Mouse (Mus musculus) hindbrain, embryonic 13.5 days (tissue): ENCODE data around the gene Rnf216. TPM values are rescaled to one million over a fixed set of nuclear protein-coding genes. Genes with fewer than 3 reads are reported as not detected.

Experiments
- ATAC-seq: fragments of 200-750 bp; cut with Nextera tagmentation; 2 replicates; pipeline ENCODE4 v1.8.0; 2017; ENCODE audit warnings: moderate TSS enrichment; ENCODE audit not compliant: low FRiP score
- H3K27ac ChIP-seq: fragments of 300-500 bp; sonication (generic); 2 replicates; pipeline ENCODE4 v1.5.1; 2015; ENCODE audit warnings: inconsistent platforms, mild to moderate bottlenecking, moderate library complexity
- H3K27me3 ChIP-seq: fragments of 300-500 bp; sonication (generic); 2 replicates; pipeline ENCODE4 v1.6.1; 2015; ENCODE audit warnings: mild to moderate bottlenecking, inconsistent platforms
- H3K36me3 ChIP-seq: fragments of 300-500 bp; sonication (generic); 2 replicates; pipeline ENCODE4 v1.6.1; 2015; ENCODE audit warnings: mild to moderate bottlenecking, inconsistent platforms
- H3K4me1 ChIP-seq: fragments of 300-500 bp; sonication (generic); replicated peaks from 2 replicates; pipeline ENCODE4 v1.6.1; 2015; ENCODE audit warnings: inconsistent platforms
- H3K4me2 ChIP-seq: fragments of 300-500 bp; sonication (generic); 2 replicates; pipeline ENCODE4 v1.6.1; 2015; ENCODE audit warnings: inconsistent platforms, mild to moderate bottlenecking, moderate library complexity
- H3K4me3 ChIP-seq: fragments of 300-500 bp; sonication (generic); 2 replicates; pipeline ENCODE4 v1.5.1; 2015; ENCODE audit warnings: mild to moderate bottlenecking, inconsistent platforms
- H3K9ac ChIP-seq: fragments of 300-500 bp; sonication (generic); 2 replicates; pipeline ENCODE4 v1.6.1; 2015; ENCODE audit warnings: mild to moderate bottlenecking, inconsistent platforms
- H3K9me3 ChIP-seq: fragments of 300-500 bp; sonication (generic); 2 replicates; pipeline ENCODE4 v1.6.1; 2016; ENCODE audit warnings: inconsistent platforms
- WGBS: fragments of 180-500 bp; shearing (Covaris S2); methylation state at CpG from one replicate; pipeline ENCODE4 v1.1.7; 2015; 5-methylcytosine and 5-hydroxymethylcytosine counted together
- polyA plus RNA-seq: library from polyadenylated mRNA; unstranded; fragments of >200 nt; fragmentation: Nextera tagmentation; extraction: Ambion mirVana; gene quantifications from 2 replicates; pipeline ENCODE4 v1.2.1, GENCODE M21; 2015

The Rnf216 gene
- polyA plus RNA-seq, 1 experiment from 2014 or later = 34.0 TPM

DNA sequence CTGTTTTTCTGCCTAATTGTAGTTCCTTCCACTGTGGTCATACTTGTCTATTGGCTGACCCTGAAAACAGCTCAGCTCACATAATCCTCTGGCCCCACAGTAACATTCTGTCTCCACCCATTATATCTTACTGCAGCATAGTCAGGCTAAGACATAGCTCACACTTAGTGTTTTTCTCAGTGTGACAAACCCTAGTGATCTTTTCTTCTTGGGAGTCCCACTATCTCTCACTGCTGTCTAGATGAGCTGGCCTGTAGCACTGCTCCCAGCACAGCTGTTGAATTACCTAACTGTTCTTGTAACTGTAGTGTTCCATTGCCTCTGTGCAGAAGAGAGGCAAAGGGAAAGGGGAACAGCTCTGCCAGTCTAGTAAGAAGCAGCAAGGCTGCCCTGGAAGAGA, 53.6 kb downstream of the Rnf216 start:
- no peak overlapping the region for H3K27ac ChIP-seq

DNA sequence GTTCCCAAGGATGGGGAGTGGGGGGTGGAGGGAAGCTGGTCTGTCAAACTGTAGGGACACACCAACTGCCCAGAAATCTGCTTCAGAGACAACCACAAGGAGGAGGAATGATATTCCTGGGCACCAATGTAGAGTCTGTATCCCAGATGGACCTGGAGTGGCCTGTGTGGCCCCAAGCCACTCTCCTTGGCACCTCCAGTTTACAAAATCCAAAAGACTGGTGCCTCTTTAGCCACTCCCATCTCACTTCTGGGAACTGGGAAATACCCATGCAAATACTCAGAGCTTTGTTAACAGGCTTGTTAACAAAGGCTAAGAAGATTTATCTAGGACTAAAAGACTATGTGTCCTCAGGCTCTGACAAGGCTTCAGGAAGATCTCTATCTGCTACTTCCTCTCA, 54.1 kb downstream of the Rnf216 start:
- no peak for ATAC-seq
- H3K9ac ChIP-seq = no peak overlapping the region

More for the DNA sequence above, 53.6 kb downstream of the Rnf216 start:
- no peaks in the 10 kb centered on the region for H3K27me3 ChIP-seq
- peaks cover 30% of the 10 kb centered on the region; the same call in 1 of the 2 replicates for H3K36me3 ChIP-seq
- H3K4me2 ChIP-seq = no peak overlapping the region
- no peak overlapping the region for H3K4me3 ChIP-seq
- H3K4me1 ChIP-seq = peaks cover 14% of the 10 kb centered on the region
- no peaks in the 10 kb centered on the region for H3K9me3 ChIP-seq
- ATAC-seq = no peak
- H3K9ac ChIP-seq = peak overlapping the region; percentile 40; the same call in 1 of the 2 replicates

DNA sequence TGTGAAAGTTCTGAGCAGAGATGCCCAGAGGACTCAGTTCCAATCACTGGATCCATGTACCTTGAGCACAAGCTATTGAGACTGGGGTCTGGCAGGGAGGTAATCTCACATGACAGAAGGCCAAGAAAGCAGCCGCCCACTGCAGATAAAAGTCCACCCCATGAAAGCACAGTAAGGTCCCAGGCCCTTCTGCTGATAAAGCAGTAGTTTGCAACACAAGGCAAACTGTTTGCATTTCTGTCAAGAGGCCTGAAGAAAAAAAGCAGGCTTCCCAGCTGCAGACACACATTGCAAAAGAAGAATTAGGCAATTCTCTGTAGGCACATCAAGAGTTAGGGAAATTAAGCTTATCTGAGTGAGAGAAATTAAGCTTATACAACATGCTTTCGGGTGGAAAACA, 54.6 kb downstream of the Rnf216 start:
- Histone ChIP-seq H3K27ac (peak overlapping the region; percentile 55; the same call in 1 of the 2 replicates), H3K9ac (no peak overlapping the region), H3K4me1 (peaks cover 22% of the 10 kb centered on the region), H3K4me3 (no peak overlapping the region), H3K4me2 (no peak overlapping the region), H3K36me3 (peaks cover 25% of the 10 kb centered on the region; the same call in 1 of the 2 replicates), H3K27me3 (no peaks in the 10 kb centered on the region), H3K9me3 (no peaks in the 10 kb centered on the region)
- no peak for ATAC-seq
- 53% methylated on average over 2 of the region's 2 CpGs for WGBS

More for the DNA sequence above, 54.1 kb downstream of the Rnf216 start:
- H3K27me3 ChIP-seq = no peaks in the 10 kb centered on the region
- no peaks in the 10 kb centered on the region for H3K9me3 ChIP-seq
- H3K4me1 ChIP-seq = peaks cover 17% of the 10 kb centered on the region
- no peak overlapping the region for H3K4me2 ChIP-seq
- H3K27ac ChIP-seq = peak overlapping the region; percentile 55; the same call in 1 of the 2 replicates
- peaks cover 29% of the 10 kb centered on the region; the same call in 1 of the 2 replicates for H3K36me3 ChIP-seq
- no peak overlapping the region for H3K4me3 ChIP-seq

DNA sequence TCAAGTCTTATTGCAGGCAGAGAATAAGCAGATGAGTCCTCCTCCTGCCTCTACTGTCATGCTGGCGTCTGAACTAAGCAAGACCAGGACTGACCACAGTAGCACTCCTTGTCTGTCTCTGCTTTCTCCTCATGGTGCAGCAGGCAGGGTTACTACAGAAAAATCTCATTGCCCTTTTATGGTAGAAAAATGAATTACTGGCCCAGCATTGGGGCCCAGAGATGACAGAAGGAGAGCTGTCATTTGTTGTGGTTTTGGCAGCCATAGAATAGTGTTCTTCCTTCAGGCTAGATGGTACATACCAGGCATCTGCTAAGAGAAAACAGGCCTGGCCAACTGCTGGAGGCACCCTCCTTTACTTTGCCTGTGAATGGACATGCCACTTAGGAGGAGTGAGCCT, 55.0 kb downstream of the Rnf216 start:
- Histone ChIP-seq H3K27ac (no peak overlapping the region), H3K9me3 (no peaks in the 10 kb centered on the region)

DNA sequence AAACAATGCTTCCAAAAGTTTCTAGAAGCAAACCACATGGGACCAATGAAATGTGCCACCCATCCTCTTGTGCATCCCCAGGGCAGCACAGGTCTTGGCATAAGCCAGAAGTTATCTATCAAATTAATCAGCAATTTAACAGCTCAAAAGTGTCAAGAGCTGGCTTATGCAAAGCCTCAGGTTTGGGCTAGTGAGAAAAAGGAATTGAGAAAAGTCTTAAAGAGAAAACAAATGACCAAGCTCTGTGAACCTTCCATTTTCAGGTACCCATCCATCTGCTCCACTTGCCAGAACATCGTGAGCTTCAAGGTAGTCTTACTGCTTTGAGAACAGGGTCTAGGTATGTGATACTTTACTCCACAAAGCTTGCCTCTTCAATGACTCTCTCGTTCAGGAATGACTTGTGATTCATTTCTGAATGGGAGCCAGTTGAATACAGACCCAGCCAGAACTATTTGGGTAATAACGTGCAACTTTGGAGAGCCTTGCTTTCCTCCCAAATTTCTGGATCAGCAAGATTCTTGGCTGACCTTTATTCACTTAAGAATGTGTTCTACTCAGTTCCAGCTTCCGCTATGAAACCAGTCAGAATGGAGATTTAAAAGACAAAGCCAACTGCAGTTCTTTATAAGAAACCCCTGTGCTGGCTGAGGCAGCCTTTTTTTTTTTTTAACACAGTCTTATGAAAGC, 56.5 kb downstream of the Rnf216 start:
- no peak for ATAC-seq
- WGBS = 84% methylated on average over 4 of the region's 4 CpGs
- Histone ChIP-seq H3K4me3 (no peak overlapping the region), H3K9me3 (no peaks in the 10 kb centered on the region), H3K36me3 (peaks cover 13% of the 10 kb centered on the region; the same call in 1 of the 2 replicates), H3K27ac (no peak overlapping the region), H3K4me2 (no peak overlapping the region), H3K4me1 (peaks cover 21% of the 10 kb centered on the region), H3K27me3 (no peaks in the 10 kb centered on the region), H3K9ac (no peak overlapping the region)

More for the DNA sequence above, 55.0 kb downstream of the Rnf216 start:
- Histone ChIP-seq H3K4me2 (no peak overlapping the region), H3K27me3 (no peaks in the 10 kb centered on the region), H3K4me3 (no peak overlapping the region), H3K4me1 (peaks cover 23% of the 10 kb centered on the region), H3K9ac (no peak overlapping the region), H3K36me3 (peaks cover 23% of the 10 kb centered on the region; the same call in 1 of the 2 replicates)
- no peak for ATAC-seq
- 76% methylated on average over 1 of the region's 1 CpGs for WGBS

DNA sequence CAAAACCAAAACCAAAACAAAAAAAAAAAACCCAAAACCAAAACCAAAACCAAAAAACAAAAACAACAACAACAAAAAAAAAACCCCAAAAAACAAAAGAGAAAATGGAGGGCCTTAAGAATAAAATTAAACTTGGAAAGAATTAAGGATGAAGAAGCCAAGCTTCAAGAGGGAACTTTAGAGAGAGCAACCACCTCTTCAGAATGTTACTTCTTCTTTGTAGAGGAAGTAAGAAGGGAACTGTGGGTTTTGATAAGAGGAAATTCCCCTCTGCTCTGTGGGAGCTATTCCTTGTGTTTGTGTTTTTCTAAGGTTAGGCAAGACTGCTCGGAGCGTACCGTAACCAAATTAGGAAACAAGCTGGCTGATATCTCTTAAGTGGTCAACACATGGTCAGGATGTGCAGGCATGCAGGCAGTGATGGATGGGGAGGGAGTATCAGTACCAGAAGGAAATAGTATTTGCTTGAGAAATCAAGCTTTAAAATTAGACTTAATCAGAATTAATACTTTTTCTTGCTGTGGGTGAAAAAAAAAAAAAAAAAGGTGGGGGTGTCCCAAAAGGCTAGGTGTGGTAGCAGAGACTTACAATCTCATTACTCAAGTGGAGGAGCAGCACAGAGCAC, 57.2 kb downstream of the Rnf216 start:
- Histone ChIP-seq H3K4me2 (no peak overlapping the region), H3K36me3 (peaks cover 13% of the 10 kb centered on the region; the same call in 1 of the 2 replicates), H3K27ac (no peak overlapping the region), H3K4me1 (peaks cover 17% of the 10 kb centered on the region), H3K4me3 (no peak overlapping the region), H3K9me3 (no peaks in the 10 kb centered on the region), H3K27me3 (no peaks in the 10 kb centered on the region), H3K9ac (no peak overlapping the region)
- WGBS = 64% methylated on average over 3 of the region's 3 CpGs
- no peak for ATAC-seq

DNA sequence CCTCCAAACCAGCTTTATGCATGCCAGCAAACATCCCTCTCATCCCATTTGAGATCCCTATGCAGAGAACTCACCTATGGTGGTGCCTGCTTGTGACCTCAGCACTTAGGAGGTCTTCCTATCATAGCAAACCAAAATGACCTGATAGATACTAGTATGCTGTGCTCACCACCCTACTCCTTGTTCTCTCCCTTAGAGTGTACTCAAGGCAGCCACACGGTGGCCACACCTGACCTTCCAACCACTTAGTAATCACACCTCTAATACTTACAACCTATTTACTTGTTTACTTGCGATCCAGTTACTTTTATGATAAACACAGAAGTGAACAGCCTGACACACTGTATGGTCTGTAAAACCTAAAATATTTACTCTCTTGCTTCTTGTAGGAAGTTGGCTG, 58.1 kb downstream of the Rnf216 start:
- no peaks in the 10 kb centered on the region for H3K27me3 ChIP-seq
- WGBS = 94% methylated on average over 2 of the region's 2 CpGs
- H3K27ac ChIP-seq = 0 out of 2 replicates have a peak overlapping the region, but pooled peaks have one; percentile 4

DNA sequence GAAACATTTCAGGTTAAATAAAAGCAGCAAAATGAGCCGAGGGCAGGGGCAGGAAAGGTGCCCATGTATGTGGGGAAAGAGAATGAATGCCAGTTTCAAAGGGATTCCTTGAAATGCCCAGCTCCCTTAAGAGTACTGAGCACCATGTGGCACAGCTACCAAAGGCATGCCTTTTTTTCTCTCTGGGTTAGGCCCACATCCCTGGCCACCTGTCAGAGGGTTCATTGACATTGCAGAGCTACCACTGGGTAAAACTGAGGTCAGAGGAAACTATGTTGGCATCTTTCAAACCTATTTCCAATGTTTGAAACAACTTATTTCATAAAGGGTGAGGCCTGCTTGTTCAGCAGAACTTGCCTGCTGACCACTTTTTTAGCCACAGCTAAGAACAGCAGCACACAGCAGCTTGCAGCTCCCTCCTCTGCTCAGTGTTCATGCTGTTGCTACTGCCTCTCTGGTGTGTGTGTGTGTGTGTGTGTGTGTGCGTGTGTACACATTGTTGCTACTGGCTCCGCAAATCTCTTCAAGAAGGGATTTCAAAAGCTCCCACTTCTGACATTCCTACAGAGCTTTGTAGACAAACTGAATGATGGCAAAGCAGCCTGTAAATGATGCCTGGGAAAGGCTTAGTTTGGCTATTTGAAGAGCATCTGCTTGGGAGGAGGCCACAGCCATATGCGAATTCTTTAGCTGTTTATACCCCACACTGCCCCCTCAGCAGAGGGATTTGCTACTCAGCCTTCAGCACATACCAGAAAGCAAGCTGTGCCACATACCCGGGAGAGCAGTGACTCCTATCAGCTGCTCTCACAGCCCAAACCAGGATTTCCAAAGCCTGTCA, 59.4 kb downstream of the Rnf216 start:
- no peak for ATAC-seq
- H3K27me3 ChIP-seq = no peaks in the 10 kb centered on the region
- 0 out of 2 replicates have a peak, but pooled peaks cover 3% of the 10 kb centered on the region for H3K36me3 ChIP-seq
- peaks cover 36% of the 10 kb centered on the region for H3K4me1 ChIP-seq
- H3K4me2 ChIP-seq = no peak overlapping the region
- no peak overlapping the region for H3K9ac ChIP-seq
- H3K27ac ChIP-seq = peak overlapping the region; percentile 70
- no peaks in the 10 kb centered on the region for H3K9me3 ChIP-seq
- no peak overlapping the region for H3K4me3 ChIP-seq
- 68% methylated on average over 5 of the region's 5 CpGs for WGBS

More for the DNA sequence above, 58.1 kb downstream of the Rnf216 start:
- Histone ChIP-seq H3K9ac (no peak overlapping the region), H3K4me1 (peaks cover 26% of the 10 kb centered on the region), H3K4me2 (no peak overlapping the region), H3K36me3 (peaks cover 9% of the 10 kb centered on the region; the same call in 1 of the 2 replicates), H3K4me3 (no peak overlapping the region), H3K9me3 (no peaks in the 10 kb centered on the region)
- no peak for ATAC-seq

DNA sequence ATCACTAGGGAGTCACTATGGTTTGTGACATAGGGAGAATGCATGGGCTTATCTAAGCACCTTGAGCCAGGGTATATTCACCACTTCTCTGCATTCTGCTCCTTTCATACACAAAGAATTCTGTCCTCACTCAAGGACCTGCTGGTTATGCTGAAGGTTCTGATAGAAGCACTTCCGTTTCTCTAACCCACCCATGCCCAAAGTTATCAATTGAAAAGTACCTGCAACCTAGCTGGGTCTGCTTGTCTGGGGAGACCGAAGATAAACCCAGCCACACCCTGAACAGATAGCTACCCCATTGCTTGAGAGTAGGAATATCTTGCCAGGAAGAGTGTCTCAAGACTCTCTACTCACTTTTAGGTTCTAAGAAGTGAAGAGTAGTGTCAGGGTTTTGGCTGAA, 60.1 kb downstream of the Rnf216 start:
- no peak for ATAC-seq
- H3K27ac ChIP-seq = 0 out of 2 replicates have a peak overlapping the region, but pooled peaks have one; percentile 5
- H3K9me3 ChIP-seq = no peaks in the 10 kb centered on the region
- H3K4me1 ChIP-seq = peaks cover 39% of the 10 kb centered on the region
- H3K36me3 ChIP-seq = no peaks in the 10 kb centered on the region
- H3K4me2 ChIP-seq = no peak overlapping the region
- WGBS = 88% methylated on average over 2 of the region's 2 CpGs
- no peaks in the 10 kb centered on the region for H3K27me3 ChIP-seq
- H3K9ac ChIP-seq = no peak overlapping the region
- no peak overlapping the region for H3K4me3 ChIP-seq

DNA sequence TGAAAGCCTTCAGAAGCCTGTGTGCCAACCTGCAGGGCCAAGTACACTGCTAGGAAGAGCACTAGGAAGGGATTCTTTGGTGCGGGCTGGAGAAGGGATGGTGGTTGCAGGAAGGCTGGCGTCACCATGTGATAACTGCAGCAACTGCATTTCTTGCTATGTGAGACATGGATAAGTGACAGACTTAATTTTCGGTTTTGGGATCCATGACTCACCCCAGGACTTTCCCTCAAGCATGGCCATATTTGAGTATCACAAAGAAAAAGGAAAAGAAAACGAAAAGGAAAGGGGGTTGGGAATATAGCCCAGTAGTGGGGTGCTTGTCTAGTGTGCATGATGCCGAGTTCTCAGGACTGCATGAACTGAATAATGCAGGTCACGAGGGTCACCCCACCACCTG, 60.9 kb downstream of the Rnf216 start:
- H3K27me3 ChIP-seq = no peaks in the 10 kb centered on the region
- no peak for ATAC-seq
- no peak overlapping the region for H3K4me2 ChIP-seq
- H3K9ac ChIP-seq = no peak overlapping the region
- no peaks in the 10 kb centered on the region for H3K9me3 ChIP-seq
- WGBS = 88% methylated on average over 6 of the region's 6 CpGs
- no peak overlapping the region for H3K4me3 ChIP-seq
- peaks cover 47% of the 10 kb centered on the region for H3K4me1 ChIP-seq
- no peaks in the 10 kb centered on the region for H3K36me3 ChIP-seq
- no peak overlapping the region for H3K27ac ChIP-seq

DNA sequence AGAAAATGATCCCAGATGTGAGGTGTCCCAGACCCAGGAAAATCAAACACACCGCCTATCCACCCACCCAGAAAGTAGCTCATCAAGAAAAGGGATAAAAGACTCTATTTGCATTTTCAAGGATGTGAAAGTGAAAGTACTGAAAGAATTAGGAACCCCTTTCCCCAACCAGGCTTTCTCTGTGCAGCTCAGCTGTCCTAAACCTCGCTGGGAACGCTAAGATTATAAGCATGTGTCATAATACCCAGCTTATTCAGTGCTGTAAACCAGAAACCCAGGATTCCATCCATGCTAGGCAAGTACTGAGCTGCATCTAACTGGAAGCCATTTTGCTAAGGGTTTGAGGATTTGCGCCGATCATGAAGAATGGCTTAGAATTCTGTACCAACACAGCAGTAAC, 62.5 kb downstream of the Rnf216 start:
- 68% methylated on average over 5 of the region's 5 CpGs for WGBS
- Histone ChIP-seq H3K9ac (no peak overlapping the region), H3K27me3 (no peaks in the 10 kb centered on the region), H3K27ac (peak overlapping the region; percentile 88), H3K36me3 (no peaks in the 10 kb centered on the region), H3K4me2 (no peak overlapping the region), H3K9me3 (no peaks in the 10 kb centered on the region), H3K4me3 (no peak overlapping the region), H3K4me1 (peaks cover 47% of the 10 kb centered on the region)
- no peak for ATAC-seq

DNA sequence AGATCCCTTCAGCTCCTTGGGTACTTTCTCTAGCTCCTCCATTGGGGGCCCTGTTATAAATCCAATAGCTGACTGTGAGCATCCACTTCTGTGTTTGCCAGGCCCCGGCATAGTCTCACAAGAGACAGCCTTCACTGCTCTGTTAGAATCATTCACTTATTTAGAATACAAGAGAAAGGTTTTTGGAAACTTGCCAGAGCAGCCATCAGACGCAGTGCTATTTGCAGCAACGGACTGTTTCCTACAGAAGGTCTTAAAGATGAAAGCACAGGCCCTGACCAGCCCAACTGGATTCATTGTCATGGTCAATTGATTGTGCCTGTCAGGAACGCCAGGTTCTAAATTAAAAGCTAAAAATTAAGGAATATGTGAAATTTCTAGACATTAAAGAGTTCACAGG, 63.0 kb downstream of the Rnf216 start:
- WGBS = 34% methylated on average over 4 of the region's 4 CpGs
- H3K27ac ChIP-seq = peak overlapping the region; percentile 88
- H3K4me3 ChIP-seq = no peak overlapping the region
- H3K9me3 ChIP-seq = no peaks in the 10 kb centered on the region
- H3K4me1 ChIP-seq = peaks cover 47% of the 10 kb centered on the region
- ATAC-seq = no peak
- no peaks in the 10 kb centered on the region for H3K27me3 ChIP-seq
- no peak overlapping the region for H3K4me2 ChIP-seq
- no peak overlapping the region for H3K9ac ChIP-seq
- no peaks in the 10 kb centered on the region for H3K36me3 ChIP-seq
